Mouse (Mus musculus) retina, postnatal 1 day (tissue): ENCODE measurements around the gene Csdc2.
"Not testable (repeated sequence)": the region's sequence is repeated elsewhere in the genome, so short reads cannot be mapped to it uniquely, and the experiment has no call there.

Source experiments
- DNase-seq: peaks from one replicate; pipeline ENCODE4 v3.0.0-alpha.2; 2012

The Csdc2 gene

DNA sequence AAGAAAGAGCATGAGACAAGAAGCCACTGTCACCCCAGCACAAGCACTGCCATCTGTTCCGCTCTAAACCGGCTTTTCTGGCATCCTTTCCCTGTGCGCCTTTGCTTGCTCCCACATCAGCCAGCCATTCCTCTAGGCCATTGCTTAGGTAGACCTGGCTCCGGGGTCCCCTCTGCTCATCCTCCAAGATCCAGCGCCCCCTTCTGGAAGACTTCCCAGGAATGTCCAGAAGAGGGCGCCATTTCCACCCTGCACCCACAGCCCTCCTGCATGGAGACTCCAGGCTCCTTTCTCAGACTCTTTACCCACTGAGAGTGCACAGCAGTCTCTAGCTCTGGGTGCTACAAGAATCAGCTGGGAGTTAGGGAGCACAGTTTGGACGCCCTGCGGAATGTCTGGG lies 19.9 kb downstream of the Csdc2 start:
- DNase-seq, result peak; percentile 81

GRCm38 (mm10) chr15:81957598-81957997 lies 21.0 kb downstream of the Csdc2 start:
- no peak for DNase-seq

DNA sequence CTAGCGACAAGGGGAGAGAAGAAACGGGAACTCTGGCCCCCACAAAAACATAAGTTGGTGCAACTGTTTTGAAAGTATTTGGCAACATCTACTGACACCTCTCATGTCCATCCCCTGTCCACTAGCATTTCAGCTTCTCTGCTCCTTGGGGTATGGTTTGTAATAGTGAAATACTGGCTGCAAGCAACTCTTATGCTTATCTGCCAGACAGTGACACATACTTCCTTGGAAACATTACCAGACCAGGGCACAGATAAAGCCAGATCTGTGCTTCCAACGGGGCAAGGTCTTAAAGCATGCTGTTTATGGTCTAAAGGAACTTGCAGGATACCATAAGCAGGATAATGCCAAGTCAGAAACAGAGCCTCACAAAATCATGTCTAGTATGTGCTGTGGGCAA lies 22.3 kb downstream of the Csdc2 start:
- DNase-seq, result no peak

DNA sequence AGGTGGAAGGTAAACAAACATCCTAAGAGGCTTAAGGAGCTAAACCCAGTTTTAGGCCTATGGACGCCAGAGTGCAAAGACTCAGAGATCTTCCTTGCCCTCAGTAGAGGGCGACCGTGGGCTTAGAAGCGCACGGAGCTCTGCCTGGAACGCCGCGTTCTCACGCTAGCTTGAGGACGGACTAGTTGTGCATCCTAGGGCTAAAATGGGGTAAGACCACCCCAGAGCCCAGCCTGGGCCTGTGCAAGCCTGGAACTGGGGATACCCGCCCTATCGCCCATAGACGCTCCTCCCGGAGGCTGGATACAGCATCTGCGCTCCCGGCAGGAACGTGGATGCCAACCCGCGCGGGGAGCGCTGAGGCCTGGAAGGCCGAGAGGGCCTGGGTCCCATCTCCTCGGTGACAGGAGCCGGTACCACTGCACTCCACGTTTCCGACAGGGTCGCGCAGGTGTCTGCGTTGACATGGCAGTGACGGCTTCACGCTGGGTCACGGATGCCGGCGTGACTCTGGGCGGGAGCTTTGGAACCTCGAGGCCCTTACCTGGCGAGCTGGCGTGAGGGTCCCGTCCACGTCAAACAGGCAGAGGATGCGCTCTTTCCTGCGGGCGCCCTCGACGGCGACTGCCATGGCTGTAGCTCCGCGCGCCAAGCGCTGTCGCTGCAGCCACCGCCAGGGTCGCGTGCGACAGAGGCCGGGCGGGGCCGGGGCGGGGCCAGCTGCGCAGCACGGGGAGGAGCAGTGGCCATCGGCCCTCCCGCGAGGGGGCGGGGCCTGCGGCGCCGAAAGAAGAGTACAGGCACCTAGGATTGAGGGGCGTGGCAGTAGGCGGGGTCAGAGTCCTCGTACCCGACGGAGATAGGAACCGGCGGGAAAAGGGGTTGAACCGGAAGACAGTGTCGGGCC lies 23.9 kb downstream of the Csdc2 start, which contains the start of gene Pmm1:
Gene Pmm1 (minus strand): TSS at position 760 of the 907 bp plus-strand sequence.
- DNase-seq, result peak; percentile 98

DNA sequence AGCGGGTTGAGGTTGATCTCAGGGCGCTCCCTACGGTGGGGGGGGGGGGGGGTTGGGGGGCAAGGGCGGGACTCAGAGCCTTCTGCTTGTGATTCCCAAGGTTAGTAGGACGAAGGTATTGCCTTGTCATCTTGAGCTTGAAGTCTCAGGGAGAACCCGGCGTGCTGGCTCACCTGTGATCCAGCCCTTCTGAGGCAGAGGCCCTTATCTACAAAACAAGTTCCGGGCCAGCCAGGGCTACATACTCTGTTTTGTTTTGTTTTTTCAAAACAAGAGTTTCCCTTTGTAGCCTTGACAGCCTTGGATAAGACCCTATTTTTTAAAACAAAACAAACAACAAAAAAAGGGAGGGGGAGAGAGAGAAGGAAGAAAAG lies 24.5 kb downstream of the Csdc2 start:
- no peak for DNase-seq

DNA sequence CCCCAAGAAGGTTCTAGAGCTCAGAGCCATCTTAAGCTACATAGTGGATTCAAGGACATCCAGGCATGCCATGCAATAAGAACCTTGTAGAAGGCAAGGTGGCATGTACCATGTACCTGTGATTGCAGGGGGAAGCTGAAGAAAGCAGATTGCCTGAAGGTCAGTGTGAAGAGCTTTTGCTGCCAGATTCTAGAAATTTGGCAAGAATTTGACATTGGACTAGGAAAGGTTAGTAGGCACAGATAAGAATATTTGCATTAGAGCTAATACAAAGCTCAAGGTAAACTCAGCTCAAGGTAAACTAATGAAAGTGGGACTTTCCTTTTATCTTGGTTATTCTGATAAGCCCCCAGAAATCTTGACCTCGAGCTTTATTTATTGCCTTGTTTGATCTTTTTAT lies 27.7 kb downstream of the Csdc2 start:
- no peak for DNase-seq

DNA sequence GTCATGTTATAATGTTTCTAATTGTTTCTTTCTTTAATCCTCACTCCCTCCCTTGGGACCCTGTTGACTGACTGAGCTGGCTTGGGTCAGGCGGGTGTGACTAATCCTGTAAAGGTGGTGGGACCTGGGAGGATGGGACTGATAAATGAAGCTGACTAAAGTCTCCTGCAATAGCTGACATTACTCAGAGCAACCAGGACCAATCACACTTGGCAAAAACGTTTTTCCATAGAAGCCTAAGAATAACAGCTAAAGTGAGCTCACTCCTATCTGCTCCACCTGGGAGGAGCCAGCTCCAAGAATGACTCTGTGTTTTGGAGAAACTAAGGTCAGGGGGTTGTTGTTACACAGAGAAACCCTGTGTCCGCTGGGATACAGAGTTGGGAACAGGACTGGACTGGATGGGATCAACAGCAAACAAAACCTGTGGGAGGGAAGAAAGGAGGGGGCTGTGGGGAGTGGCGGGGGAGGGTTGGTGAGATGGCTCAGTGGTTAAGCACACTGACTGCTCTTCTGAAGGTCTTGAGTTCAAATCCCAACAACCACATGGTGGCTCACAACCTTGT lies 28.5 kb downstream of the Csdc2 start:
- DNase-seq, result no peak

DNA sequence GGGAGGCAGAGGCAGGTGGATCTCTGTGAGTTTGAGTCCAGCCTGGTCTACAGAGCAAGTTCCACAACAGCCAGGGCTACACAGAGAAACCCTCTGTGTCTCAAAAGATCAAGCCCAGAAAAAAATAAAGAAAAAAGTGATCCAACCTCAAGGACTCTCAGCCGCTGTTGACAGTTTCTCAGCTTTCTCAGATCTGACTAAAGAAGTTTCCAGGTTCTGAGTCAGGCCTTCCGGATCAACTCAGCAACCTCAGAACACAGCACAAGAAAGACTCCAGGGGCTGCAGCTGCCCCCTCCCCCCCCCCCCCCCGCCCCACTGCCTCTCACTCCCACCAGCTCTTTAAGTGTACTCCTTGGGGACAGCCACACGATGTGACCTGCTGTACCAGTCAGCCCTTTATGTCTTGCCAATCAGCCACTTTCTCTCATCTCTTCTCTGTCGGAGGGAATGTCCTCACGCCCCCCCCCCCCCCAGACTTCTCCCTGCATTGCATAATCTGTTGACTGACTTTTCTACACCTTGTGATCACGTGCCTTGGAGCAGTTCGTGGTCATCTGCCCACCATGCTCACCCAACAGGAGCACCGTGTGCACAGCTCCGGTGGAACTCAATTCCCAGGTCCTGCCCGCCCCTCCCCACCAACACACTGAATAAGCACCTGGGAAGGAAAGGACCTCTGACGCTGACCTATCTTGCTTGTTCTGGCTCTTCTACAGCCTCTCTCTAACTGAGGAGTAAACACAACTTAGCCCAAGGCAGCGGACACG lies 29.7 kb downstream of the Csdc2 start:
- DNase-seq, result no peak

- no peak for DNase-seq
These were observed 31.3 kb downstream of the Csdc2 start for GRCm38 (mm10) chr15:81967821-81968220.

DNA sequence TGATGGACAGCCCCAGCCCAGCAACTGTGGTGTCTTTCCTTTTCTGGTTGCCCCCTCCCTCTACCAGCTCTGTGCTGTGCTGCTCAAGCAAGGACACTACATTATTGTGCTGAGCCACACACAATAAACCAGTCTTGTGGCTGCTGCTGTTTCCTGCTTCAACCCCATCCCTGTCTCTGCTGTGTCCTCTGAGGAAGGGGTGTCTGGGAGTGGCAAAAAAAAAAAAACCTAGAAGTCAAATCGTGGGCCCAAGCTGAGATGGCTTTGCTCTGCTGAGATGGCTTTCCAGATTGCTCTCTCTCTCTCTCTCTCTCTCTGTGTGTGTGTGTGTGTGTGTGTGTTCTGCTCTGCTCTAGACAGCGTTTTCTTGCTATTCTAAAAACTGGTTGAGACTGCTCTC lies 31.9 kb downstream of the Csdc2 start:
- no peak for DNase-seq

- DNase-seq, result no peak
These were observed 32.6 kb downstream of the Csdc2 start for GRCm38 (mm10) chr15:81969173-81969572.

- DNase-seq, result not testable (repeated sequence)
These were observed 33.1 kb downstream of the Csdc2 start for GRCm38 (mm10) chr15:81969635-81970034.

DNA sequence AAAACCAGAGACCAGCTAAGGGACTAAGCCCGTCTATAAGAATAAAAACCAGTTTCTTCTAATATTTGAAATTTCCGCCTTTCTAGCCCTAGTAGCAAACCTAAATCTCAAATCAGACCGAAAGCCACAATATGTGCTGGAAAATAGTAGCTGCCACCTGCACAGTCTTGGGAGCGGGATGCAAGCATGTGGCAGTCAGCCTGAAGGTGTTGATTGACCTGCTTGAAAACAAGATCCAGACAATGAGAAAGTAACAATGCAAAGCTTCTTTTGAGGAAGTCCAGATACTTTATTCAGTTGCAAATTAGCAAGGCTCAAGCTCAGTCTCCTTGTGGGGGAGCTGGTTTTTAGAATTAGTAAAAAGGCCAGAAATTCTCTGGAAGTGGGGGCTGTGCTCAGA lies 33.9 kb downstream of the Csdc2 start:
- not testable (repeated sequence) for DNase-seq

DNA sequence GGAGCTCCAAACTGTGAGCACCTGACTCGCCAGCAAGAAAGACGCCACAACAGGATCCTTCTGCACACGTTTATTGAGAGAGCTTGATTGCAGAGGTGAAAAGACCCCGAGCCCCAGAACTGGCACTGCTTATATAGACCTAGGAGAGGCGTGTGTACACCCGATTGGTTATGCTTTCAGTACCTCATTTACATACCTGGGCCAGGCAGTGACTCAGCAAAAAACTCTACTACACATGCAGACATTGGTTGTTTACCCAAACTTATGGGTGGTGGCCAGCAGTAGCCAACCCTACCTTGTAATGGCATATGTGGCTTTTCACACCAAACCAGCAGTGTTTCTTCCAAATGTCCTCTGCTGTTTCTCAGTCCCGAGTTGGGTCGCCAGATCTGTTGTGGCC lies 38.6 kb downstream of the Csdc2 start:
- DNase-seq, result not testable (repeated sequence)

DNA sequence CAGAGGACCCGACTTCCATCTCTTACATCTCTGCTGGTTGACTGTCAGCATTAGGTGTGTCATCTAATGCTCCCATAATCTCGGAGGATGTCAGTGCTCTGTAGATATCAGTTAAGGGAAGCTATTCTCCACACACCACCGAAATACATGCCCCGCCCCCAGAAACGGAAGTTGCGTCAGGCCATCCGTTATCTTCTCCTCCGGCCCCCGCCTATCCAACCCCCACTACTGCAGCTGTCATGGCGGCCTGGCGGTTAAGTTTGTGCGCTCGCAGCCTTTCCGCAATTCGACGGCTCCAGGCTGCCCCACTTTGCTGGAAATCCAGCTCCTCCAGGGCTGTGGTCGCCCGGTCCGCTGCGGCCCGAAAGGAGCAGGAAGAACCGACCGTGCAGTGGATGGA lies 43.8 kb downstream of the Csdc2 start, which contains the start of gene 1700029P11Rik:
Gene 1700029P11Rik (plus strand): TSS at position 220 of the 400 bp plus-strand sequence.
- no peak for DNase-seq

DNA sequence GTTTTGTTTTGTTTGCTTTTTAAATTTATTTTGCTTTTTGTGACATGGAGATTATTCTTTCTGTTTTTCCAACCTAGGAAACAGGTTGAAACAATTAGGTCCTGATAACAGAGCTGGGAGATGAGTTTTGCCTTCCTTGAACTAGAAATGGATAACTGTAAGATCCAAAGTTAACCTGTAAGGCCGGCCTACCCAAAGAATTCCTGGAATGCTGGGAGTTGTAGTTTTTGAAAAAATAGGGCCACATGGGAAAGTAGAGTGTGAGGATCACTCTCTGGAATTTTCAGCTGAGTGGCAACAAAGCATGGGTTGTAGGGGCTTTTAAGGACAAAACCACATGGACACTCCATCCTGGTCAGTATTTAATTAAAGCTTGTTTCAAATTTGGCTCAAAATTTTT lies 45.6 kb downstream of the Csdc2 start:
- peak; percentile 15 for DNase-seq

DNA sequence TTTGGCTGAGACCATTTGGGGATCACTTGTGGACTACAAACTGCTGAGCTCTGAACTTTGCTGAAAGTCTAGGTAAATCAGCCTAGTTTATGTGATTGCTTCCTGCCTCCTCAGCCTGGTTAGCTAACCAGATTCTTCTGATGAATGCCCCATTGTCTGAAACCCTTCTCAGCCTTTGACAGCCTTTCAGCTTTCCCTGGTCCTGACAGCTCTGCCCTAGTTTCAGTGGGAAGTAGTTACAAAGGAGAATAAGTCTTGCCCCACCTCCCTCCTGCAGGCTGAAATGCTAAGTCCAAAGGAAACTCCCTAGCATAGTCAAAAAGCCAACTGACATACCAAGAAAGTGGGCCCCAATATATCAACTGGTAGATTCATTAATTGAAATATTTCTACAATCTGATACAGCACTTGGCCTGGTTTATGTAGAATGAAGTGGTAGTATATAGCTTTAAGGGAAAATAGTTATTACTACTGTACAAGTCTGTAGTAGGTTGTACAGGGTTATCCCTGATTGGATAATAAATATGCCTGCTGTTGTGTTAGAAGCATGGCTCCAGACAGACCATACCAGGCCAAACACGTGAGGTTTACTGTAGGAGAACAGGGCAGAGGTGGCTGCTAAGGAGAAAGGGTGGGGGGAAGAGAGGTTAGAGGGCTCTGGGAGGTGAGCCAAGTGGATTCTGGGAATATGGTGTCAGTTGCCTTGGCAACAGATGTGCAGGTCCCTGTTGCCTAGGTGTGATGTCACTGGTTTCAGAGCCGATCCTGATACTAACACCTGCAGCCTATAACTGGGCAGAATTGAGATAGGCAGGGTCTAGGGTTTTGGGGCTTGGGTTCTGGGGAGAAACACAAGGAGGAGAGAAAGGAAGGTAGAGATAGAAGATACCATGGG lies 49.0 kb downstream of the Csdc2 start:
- peak; percentile 90 for DNase-seq

GRCm38 (mm10) chr15:81987646-81988045 lies 51.1 kb downstream of the Csdc2 start, which contains the start of gene Xrcc6:
TSS of gene Xrcc6 (plus strand) at chr15:81987835.
- DNase-seq, result peak; percentile 7

DNA sequence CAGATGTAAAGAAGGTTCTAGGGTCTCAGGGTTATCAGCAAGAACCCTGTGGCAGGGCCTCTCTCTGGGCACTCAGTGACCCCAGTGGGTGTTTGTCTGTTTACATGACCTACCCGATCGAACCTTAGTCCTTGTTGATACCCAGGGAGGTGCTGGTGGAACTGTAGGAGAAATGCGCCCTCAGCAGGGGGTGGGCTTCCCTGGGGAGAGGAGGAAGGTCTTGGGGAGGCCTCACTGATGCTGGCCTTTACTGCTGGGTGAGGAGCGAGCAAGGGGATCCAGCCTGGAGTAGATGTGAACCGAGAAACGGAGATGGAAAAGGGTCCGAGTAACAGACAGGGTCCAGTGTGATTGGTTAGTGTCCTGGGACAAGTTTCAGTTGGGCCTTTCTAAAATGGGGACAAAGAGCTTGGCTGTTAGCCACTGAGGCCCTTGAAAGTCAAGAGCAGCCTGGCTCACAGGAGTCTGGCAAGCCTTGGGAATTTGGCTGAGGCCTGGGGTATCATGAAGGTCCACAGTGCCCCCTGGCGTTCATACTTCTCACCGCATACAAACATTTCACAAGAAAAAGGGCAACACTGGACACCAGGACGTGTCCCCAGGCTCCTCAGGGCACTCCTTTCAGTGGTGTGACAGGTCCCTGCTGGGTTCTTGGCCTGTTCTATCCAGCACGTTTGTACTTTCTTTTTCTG lies 53.0 kb downstream of the Csdc2 start:
- peak; percentile 94 for DNase-seq

- DNase-seq, result no peak
These were observed 54.0 kb downstream of the Csdc2 start for GRCm38 (mm10) chr15:81990549-81990948.

DNA sequence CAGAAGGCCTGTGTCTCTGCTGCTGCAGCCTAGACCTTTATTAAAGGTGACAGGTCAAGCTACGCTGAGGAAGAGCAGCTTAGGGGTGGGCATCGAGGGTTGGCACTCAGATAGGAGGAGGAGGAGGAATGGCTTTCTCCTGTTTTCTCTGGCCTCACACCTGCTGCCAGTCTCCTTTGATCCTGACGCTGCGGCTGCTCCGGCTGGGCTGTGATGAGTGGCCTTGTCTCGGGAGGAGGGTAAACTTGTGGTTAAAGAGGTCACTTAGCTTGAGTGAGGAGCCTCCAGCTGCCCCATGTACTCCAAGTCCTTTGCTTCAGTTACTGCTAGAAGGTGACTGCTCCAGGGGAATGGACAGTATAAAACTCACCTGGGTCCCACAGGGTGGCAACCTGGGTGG lies 57.4 kb downstream of the Csdc2 start:
- DNase-seq, result no peak
